Mouse (Mus musculus) limb, embryonic 10.5 days (tissue): ENCODE data around the gene Mdh2. TPM values are rescaled to one million over a fixed set of nuclear protein-coding genes. Genes with fewer than 3 reads are reported as not detected.

Experiments
- DNase-seq: peaks from one replicate; pipeline ENCODE4 v3.0.0-alpha.2; 2017; ENCODE audit warnings: low spot score
- H3K27ac ChIP-seq: fragments of 300-500 bp; sonication (generic); 2 replicates; pipeline ENCODE4 v1.5.1; 2016; ENCODE audit warnings: mild to moderate bottlenecking
- H3K27me3 ChIP-seq: fragments of 300-500 bp; sonication (generic); 2 replicates; pipeline ENCODE4 v1.6.1; 2016; ENCODE audit warnings: low read depth, mild to moderate bottlenecking; ENCODE audit not compliant: poor library complexity, severe bottlenecking
- H3K36me3 ChIP-seq: fragments of 300-500 bp; sonication (generic); 2 replicates; pipeline ENCODE4 v1.6.1; 2016; ENCODE audit warnings: mild to moderate bottlenecking, moderate library complexity
- H3K4me1 ChIP-seq: fragments of 300-500 bp; sonication (generic); 2 replicates; pipeline ENCODE4 v1.6.1; 2016
- H3K4me3 ChIP-seq: fragments of 300-500 bp; sonication (generic); 2 replicates; pipeline ENCODE4 v1.5.1; 2016; ENCODE audit warnings: mild to moderate bottlenecking, moderate library complexity
- H3K9me3 ChIP-seq: fragments of 300-500 bp; sonication (generic); replicated peaks from 2 replicates; pipeline ENCODE4 v1.6.1; 2016; ENCODE audit warnings: mild to moderate bottlenecking
- WGBS: fragments of 180-500 bp; shearing (Covaris S2); methylation state at CpG from one replicate; pipeline ENCODE4 v1.1.7; 2016; 5-methylcytosine and 5-hydroxymethylcytosine counted together
- microRNA-seq: library from miRNA; unstranded; fragments of <30 nt; microRNA quantifications from one replicate; pipeline ENCODE4, GENCODE M21; 2017
- polyA plus RNA-seq: library from polyadenylated mRNA; unstranded; fragments of >200 nt; fragmentation: Nextera tagmentation; extraction: Ambion mirVana; gene quantifications from 2 replicates; pipeline ENCODE4 v1.2.1, GENCODE M21; 2016

The Mdh2 gene
- polyA plus RNA-seq, 1 experiment from 2014 or later = 600 TPM

DNA sequence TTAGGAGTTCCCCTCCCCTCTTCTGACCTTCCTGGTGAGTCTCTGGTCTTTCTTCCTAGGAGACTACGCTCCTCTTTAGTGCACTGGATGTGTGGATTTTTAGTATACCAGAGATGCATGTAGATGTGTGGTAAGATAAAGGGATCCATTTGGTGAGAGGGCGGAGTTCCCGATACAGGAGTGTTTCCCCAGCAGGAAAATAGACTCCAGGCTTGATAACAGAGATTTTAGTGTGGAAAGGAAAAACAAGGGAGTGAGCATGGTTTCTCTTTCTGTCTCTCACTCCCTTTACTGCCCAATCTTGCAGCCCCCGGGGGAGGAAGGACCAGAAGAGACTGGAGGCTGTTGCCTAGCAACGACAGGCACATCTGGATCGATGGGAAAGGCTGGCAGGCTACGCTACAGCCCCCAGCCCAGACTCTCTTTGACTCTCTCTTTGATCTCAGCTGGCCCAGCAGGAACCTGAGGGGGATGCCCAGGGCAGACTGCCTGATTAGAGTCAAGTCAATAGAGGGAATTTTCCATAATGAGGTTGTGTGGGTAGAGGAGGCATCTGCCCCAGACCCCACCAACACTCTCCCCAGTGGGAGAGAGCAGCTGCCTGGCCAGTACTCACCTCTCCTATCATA, 44.1 kb downstream of the Mdh2 start:
- H3K9me3 ChIP-seq = no peaks in the 10 kb centered on the region
- peaks cover 13% of the 10 kb centered on the region for H3K4me1 ChIP-seq
- no peak overlapping the region for H3K27ac ChIP-seq
- peaks cover 23% of the 10 kb centered on the region for H3K27me3 ChIP-seq
- no peaks in the 10 kb centered on the region for H3K36me3 ChIP-seq
- 17% methylated on average over 7 of the region's 7 CpGs for WGBS
- peak; percentile 54 for DNase-seq
- no peak overlapping the region for H3K4me3 ChIP-seq

DNA sequence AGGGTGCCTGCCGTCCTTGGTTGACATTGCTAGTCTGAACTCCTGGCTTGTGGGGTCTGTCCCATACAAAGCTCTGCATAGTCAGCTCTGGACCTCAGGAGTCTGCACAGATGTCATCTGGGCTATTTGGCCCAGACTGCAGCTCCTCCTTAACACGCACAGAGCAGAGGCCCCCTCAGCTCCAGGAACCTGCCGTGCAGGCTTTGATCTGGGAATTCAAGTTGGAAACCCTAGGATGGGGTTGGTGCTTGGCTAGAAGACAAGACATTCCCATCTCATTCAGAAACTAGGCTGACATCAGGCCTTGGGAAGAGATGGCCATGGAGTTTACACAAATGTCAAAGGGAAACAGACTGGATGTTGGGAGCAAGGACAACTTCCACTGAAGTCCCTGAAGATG, 46.2 kb downstream of the Mdh2 start:
- Histone ChIP-seq H3K4me1 (peaks cover 13% of the 10 kb centered on the region), H3K36me3 (no peaks in the 10 kb centered on the region), H3K4me3 (no peak overlapping the region), H3K27ac (no peak overlapping the region), H3K27me3 (peaks cover 3% of the 10 kb centered on the region), H3K9me3 (no peaks in the 10 kb centered on the region)
- DNase-seq = no peak
- 51% methylated on average over 3 of the region's 3 CpGs for WGBS

DNA sequence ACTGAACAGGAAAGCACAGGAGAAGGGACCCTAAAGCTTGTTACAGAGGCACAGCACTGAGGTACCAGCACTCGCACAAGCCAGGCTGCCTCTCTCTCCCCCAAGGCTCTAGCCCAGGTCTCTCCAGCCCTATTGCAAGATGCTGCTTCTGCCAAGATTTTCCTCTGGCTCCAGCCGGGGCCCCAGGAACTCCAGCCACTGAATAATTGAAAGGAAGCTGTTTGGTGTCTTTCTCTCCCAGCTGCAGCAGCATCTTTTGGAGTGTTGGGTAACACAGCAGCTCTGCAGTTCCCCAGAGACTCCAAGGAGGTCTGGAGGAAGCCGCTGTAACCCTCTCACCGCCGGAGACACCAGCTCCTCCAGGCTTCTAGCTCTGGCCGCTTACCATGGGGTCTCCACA, 47.9 kb downstream of the Mdh2 start:
- WGBS = 58% methylated on average over 6 of the region's 6 CpGs
- H3K36me3 ChIP-seq = no peaks in the 10 kb centered on the region
- H3K4me1 ChIP-seq = peaks cover 13% of the 10 kb centered on the region
- H3K9me3 ChIP-seq = no peaks in the 10 kb centered on the region
- H3K27ac ChIP-seq = no peak overlapping the region
- DNase-seq = no peak
- H3K27me3 ChIP-seq = no peaks in the 10 kb centered on the region
- no peak overlapping the region for H3K4me3 ChIP-seq

DNA sequence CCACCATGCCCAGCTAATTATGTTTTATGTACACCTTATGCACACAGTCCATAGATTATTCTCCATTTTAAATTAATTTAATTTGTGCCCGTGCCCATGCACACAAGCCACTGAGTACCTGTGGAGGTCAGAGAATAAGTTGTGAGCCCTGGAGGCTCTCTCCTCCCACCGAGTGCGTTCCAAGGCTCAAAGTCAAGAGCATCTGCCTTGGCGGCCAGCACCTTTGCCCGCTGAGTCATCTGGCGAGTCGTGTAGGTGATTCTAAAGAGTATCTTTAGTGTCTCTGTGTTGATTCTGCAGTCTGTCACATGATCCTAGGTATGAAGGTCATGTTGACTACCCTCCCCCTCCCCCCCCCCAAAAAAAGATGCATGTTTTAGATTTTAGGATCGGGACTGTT, 51.1 kb downstream of the Mdh2 start:
- WGBS = 88% methylated on average over 8 of the region's 8 CpGs
- H3K4me3 ChIP-seq = no peak overlapping the region
- peaks cover 16% of the 10 kb centered on the region; the same call in 1 of the 2 replicates for H3K27me3 ChIP-seq

DNA sequence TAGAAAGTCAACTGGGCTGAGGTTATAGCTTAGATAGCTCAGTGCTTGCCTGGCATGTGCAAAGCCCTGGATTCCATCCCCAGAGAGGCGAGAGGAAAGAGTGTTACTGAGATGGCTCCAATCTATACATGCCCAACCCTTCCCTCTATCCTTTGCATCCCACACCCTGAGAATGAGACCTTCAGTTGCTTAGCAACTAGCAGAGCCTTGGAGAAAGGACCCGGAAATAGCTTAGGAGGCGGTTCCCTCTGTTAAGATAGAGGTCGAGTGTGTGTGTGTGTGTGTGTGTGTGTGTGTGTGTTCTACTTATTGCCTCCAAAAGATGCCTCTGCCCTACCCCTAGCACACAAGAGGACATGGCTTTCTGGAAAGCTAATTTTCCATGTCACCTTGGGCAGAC, 54.4 kb downstream of the Mdh2 start:
- peaks cover 17% of the 10 kb centered on the region for H3K4me1 ChIP-seq
- no peak overlapping the region for H3K4me3 ChIP-seq
- no peaks in the 10 kb centered on the region for H3K36me3 ChIP-seq
- H3K27me3 ChIP-seq = peaks cover 38% of the 10 kb centered on the region
- 52% methylated on average over 4 of the region's 4 CpGs for WGBS
- no peaks in the 10 kb centered on the region for H3K9me3 ChIP-seq
- DNase-seq = no peak
- H3K27ac ChIP-seq = no peak overlapping the region

More for the DNA sequence above, 51.1 kb downstream of the Mdh2 start:
- no peak for DNase-seq
- Histone ChIP-seq H3K4me1 (peaks cover under 1% of the 10 kb centered on the region), H3K9me3 (no peaks in the 10 kb centered on the region), H3K36me3 (no peaks in the 10 kb centered on the region), H3K27ac (no peak overlapping the region)

DNA sequence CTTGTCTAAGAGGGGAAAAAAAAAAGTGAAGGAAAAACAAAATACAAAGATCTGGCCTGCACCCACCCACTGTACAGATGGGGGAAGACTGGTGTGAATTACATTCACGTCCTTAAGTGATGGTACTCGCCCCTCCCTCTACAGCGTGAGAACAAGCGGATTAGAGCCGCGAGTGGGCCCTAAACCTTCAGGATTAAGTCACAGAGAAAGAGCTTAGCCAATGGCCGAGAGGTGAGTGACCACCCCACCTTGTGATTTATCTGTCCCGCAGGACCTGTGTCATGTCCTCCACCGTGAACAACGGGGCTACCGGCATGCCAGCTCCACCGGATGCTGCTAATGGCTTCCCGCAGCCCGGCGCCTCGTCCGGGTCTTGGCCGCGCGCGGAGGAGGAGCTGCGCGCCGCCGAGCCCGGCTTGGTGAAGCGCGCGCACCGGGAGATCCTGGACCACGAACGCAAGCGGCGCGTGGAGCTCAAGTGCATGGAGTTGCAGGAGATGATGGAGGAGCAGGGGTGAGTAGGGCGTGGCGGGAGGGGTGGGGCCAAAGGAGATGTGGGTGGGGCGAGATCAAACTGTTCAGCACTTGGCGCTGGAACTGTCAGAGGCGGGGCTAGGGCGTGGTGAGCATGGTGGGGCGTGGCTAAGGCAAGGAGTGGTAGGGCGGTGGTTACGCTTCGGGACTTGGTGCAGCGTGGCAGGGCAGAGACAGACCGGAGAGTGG, 56.6 kb downstream of the Mdh2 start:
- WGBS = 1% methylated on average over 47 of the region's 47 CpGs
- peak overlapping the region; percentile 42; the same call in 1 of the 2 replicates for H3K27ac ChIP-seq

DNA sequence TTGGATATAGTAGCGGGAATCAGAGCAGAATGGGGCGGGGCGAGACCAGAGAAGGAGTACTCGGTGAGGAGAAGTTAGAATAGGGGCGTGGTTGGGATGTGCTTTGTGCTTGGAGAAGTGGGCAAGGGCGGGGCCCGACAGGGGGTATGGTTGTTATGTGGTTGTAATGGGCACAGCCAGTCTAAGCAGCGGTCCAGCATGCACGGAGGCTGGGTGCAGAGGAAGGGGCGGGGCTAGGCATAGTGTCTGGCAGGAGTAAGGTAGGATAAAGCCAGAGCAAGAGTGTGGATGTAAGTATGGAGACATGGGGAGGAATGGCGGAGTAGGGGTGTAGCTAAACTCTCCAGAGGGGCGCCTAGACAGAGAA, 57.2 kb downstream of the Mdh2 start:
- peak overlapping the region; percentile 61 for H3K4me3 ChIP-seq
- 2% methylated on average over 12 of the region's 12 CpGs for WGBS
- no peak for DNase-seq
- H3K27ac ChIP-seq = 0 out of 2 replicates have a peak overlapping the region, but pooled peaks have one; percentile 42
- H3K4me1 ChIP-seq = peaks cover 17% of the 10 kb centered on the region
- no peaks in the 10 kb centered on the region for H3K36me3 ChIP-seq
- no peaks in the 10 kb centered on the region for H3K9me3 ChIP-seq
- peaks cover 38% of the 10 kb centered on the region for H3K27me3 ChIP-seq

More for the DNA sequence above, 56.6 kb downstream of the Mdh2 start:
- Histone ChIP-seq H3K4me1 (peaks cover 17% of the 10 kb centered on the region), H3K4me3 (peak overlapping the region; percentile 61), H3K27me3 (peaks cover 38% of the 10 kb centered on the region), H3K9me3 (no peaks in the 10 kb centered on the region), H3K36me3 (no peaks in the 10 kb centered on the region)
- DNase-seq = peak; percentile 92

DNA sequence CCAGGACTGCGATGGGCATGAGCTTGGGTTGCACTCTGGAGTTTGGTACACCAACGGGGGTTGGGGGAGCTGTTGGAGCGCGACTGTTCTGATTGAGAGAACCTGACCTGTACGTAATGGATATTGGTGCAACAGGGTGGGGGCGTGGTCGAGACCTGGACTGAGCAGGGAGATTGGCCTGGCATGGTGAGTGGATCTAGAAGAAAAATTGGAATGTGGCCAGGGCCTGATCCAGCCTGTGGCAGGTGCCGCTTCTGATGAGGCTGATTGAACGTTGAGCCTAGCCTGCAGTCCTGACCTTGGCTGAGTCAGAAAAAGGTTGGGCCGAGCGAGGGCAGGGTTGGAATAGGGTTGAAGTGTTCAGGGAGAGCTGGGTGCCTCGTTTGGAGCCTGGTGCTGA, 57.7 kb downstream of the Mdh2 start:
- WGBS = 23% methylated on average over 12 of the region's 12 CpGs
- Histone ChIP-seq H3K36me3 (no peaks in the 10 kb centered on the region), H3K27me3 (peaks cover 38% of the 10 kb centered on the region), H3K9me3 (no peaks in the 10 kb centered on the region), H3K4me3 (peak overlapping the region; percentile 61), H3K27ac (no peak overlapping the region), H3K4me1 (peaks cover 17% of the 10 kb centered on the region)
- DNase-seq = no peak

Small RNA genes within 50 kb of the gene (microRNA-seq; reads per million reads assigned to microRNA genes)
- gene Gm23268 = not detected
- gene Mir7034 = not detected

Other genes with a start within 250 kb of the Mdh2 start
- 46.1 and 49.1 TPM in 2 replicates for gene Hip1, start 233.4 kb upstream of the Mdh2 start, polyA plus RNA-seq
- not detected in 2 replicates for gene Ccl26, start 214.9 kb upstream of the Mdh2 start, polyA plus RNA-seq
- gene Ccl24, start 205.4 kb upstream of the Mdh2 start, polyA plus RNA-seq = 0.54 TPM in 1 of 2 replicates, not detected in the other
- gene Rhbdd2, start 145.9 kb upstream of the Mdh2 start, polyA plus RNA-seq = 61.4 and 62.5 TPM in 2 replicates
- 166 and 179 TPM in 2 replicates for gene Por, start 108.4 kb upstream of the Mdh2 start, polyA plus RNA-seq
- gene Tmem120a, start 34.0 kb upstream of the Mdh2 start, polyA plus RNA-seq = 54.1 and 62.5 TPM in 2 replicates
- not detected in 2 replicates for gene Styxl1, start 95 bp upstream of the Mdh2 start, polyA plus RNA-seq
- gene Srrm3, start 28.4 kb downstream of the Mdh2 start, polyA plus RNA-seq = not detected in 2 replicates
- 34.0 and 34.8 TPM in 2 replicates for gene Hspb1, start 109.4 kb downstream of the Mdh2 start, polyA plus RNA-seq
- 197 and 203 TPM in 2 replicates for gene Ywhag, start 156.1 kb downstream of the Mdh2 start, polyA plus RNA-seq
- 3.3 and 4.1 TPM in 2 replicates for gene Ssc4d, start 196.1 kb downstream of the Mdh2 start, polyA plus RNA-seq
- not detected in 2 replicates for gene Zp3, start 201.6 kb downstream of the Mdh2 start, polyA plus RNA-seq
- gene Dtx2, start 216.3 kb downstream of the Mdh2 start, polyA plus RNA-seq = 41.5 and 42.3 TPM in 2 replicates